Mouse (Mus musculus): ENCODE results near the gene Zbp1. TPM values are rescaled to one million over a fixed set of nuclear protein-coding genes. Genes with fewer than 3 reads are reported as not detected.

The Zbp1 gene
- polyA plus RNA-seq (2012; rRNA removed; ENCODE audit: low replicate concordance): 10.7 and 36.9 TPM in 2 replicates

GRCm38 (mm10) chr2:173218416-173219141 lies at the start of gene Zbp1:
Zbp1 (minus strand) TSS chr2:173218923.

Other genes starting within 250 kb of the Zbp1 start
- 0.15 and 0.19 TPM in 2 replicates for gene Spo11, start 241.2 kb downstream of the Zbp1 start, polyA plus RNA-seq (2012; rRNA removed; ENCODE audit: low replicate concordance)
- gene Rae1, start 218.8 kb downstream of the Zbp1 start, polyA plus RNA-seq (2012; rRNA removed; ENCODE audit: low replicate concordance): 38.2 and 39.6 TPM in 2 replicates
- gene Rbm38, start 198.4 kb downstream of the Zbp1 start, polyA plus RNA-seq (2012; rRNA removed; ENCODE audit: low replicate concordance): 117 and 146 TPM in 2 replicates
- 0.05 TPM in 1 of 2 replicates, not detected in the other for gene Ctcfl, start 99.4 kb downstream of the Zbp1 start, polyA plus RNA-seq (2012; rRNA removed; ENCODE audit: low replicate concordance)
- gene Pck1, start 65.9 kb downstream of the Zbp1 start, polyA plus RNA-seq (2012; rRNA removed; ENCODE audit: low replicate concordance): 11.5 and 104 TPM in 2 replicates
- gene Pmepa1, start 57.6 kb upstream of the Zbp1 start, polyA plus RNA-seq (2012; rRNA removed; ENCODE audit: low replicate concordance): 73.3 and 77.1 TPM in 2 replicates